Comparison of ENCODE assay signal across 8 mouse cellular contexts in genomic region chr11:119057291-119057690, GRCm38 (mm10). TPM values are rescaled to one million over a fixed set of nuclear protein-coding genes. Genes with fewer than 3 reads are reported as not detected.
A peak's percentile ranks its signal among the peaks of the same experiment; 100 is the strongest.
DNase-seq lines count a peak whose midpoint lies in the region; ATAC-seq and TF ChIP-seq lines count a peak whose summit lies in the region.

No protein-coding gene starts in this region.

- peaks cover 48% of the 10 kb centered on the region for H3K27me3 ChIP-seq in thymus, adult 2 months (ENCODE audit: control insufficient read depth, insufficient read depth, low read length)
- peaks cover 100% of the 10 kb centered on the region for H3K27me3 ChIP-seq in liver, embryonic 13.5 days

- peak overlapping the region; percentile 73 for H3K4me2 ChIP-seq in liver, embryonic 13.5 days

- DNase-seq in gastrocnemius, adult 2 months = no peak
- DNase-seq in gastrocnemius, adult 18-20 months (ENCODE audit: low spot score) = no peak
- DNase-seq in thymus, adult 2 months = no peak
- DNase-seq in thymus, postnatal 36 days = no peak
- DNase-seq in liver, embryonic 13.5 days = no peak
- DNase-seq in adrenal gland, postnatal 25 days = no peak
- no peak for DNase-seq in left cerebral cortex, adult 18-20 months (ENCODE audit: low spot score in 2 of 2)
- no peak for DNase-seq in yolk sac, embryonic 10.5 days (ENCODE audit: low spot score)

- H3K27ac ChIP-seq in gastrocnemius, adult 2 months = peak overlapping the region; percentile 80; the same call in 1 of the 2 replicates
- no peak overlapping the region for H3K27ac ChIP-seq in thymus, adult 2 months (ENCODE audit: control insufficient read depth, insufficient read depth, low read length)
- H3K27ac ChIP-seq in liver, embryonic 13.5 days = no peak overlapping the region

- 9% methylated on average over 9 of the region's 9 CpGs for WGBS in thymus, adult 2 months
- 3% methylated on average over 9 of the region's 9 CpGs for WGBS in liver, embryonic 13.5 days (ENCODE audit: insufficient replicate concordance)

- no peaks in the 10 kb centered on the region for H3K36me3 ChIP-seq in thymus, adult 2 months (ENCODE audit: control insufficient read depth, insufficient read depth, low read length)
- no peaks in the 10 kb centered on the region for H3K36me3 ChIP-seq in liver, embryonic 13.5 days

- H3K4me1 ChIP-seq in thymus, adult 2 months (replicated peaks; ENCODE audit: control insufficient read depth, insufficient read depth, low read length) = peaks cover 53% of the 10 kb centered on the region
- peaks cover 47% of the 10 kb centered on the region for H3K4me1 ChIP-seq in liver, embryonic 13.5 days (replicated peaks)

- TF ChIP-seq CTCF in gastrocnemius, adult 2 months (IDR thresholded peaks at IDR 0.05) = no peak
- TF ChIP-seq CTCF in thymus, adult 2 months (IDR thresholded peaks at IDR 0.05; ENCODE audit: borderline replicate concordance, control insufficient read depth, extremely low read depth, insufficient read depth, low read length, poor library complexity) = no peak

- no peak for TF ChIP-seq POLR2A in thymus, adult 2 months (IDR thresholded peaks at IDR 0.05; ENCODE audit: control insufficient read depth, extremely low read depth, insufficient read depth, low read length, poor library complexity)

- ATAC-seq in liver, embryonic 13.5 days (ENCODE audit: low read depth) = no peak

- intact Hi-C loops in gastrocnemius, adult 2 months (cut with DNase I) = no loop called here

- H3K9me3 ChIP-seq in liver, embryonic 13.5 days (replicated peaks) = no peaks in the 10 kb centered on the region; the same call in 1 of the 2 replicates

- H3K4me3 ChIP-seq in gastrocnemius, adult 2 months = peak overlapping the region; percentile 86
- H3K4me3 ChIP-seq in thymus, adult 2 months (ENCODE audit: control insufficient read depth, insufficient read depth, low read length) = peak overlapping the region; percentile 81
- H3K4me3 ChIP-seq in liver, embryonic 13.5 days (replicated peaks) = peak overlapping the region; percentile 58

- peak overlapping the region; percentile 70; the same call in 1 of the 2 replicates for H3K9ac ChIP-seq in liver, embryonic 13.5 days

RNA-seq across cellular contexts. Expression of gene Cbx8, which starts 16.5 kb away (rescaled TPM):
- 1 to 10 TPM; 1.5 to 1.6 TPM for total RNA-seq in gastrocnemius, adult 2 months (2021)
- total RNA-seq in gastrocnemius, adult 18-20 months (2021) = 1 to 10 TPM; 2.6 to 3.5 TPM
- polyA plus RNA-seq in thymus, adult 2 months (2012; rRNA removed) = 8.1 and 8.2 TPM in 2 replicates
- 2.4 and 2.8 TPM in 2 replicates for polyA plus RNA-seq in liver, embryonic 13.5 days (2015; fragmentation: Nextera tagmentation; extraction: Ambion mirVana)
- 9.2 and 13.0 TPM in 2 replicates for total RNA-seq in adrenal gland, postnatal 25 days (2021)
- 10 to 100 TPM in 1 of 2 experiments, 1 to 10 TPM in 1; 8.3 to 13.3 TPM for total RNA-seq in left cerebral cortex, adult 18-20 months (2021)

RNA-seq across cellular contexts. Expression of gene Cbx4, which starts 28.7 kb away (rescaled TPM):
- 1 to 10 TPM; 2.1 to 2.2 TPM for total RNA-seq in gastrocnemius, adult 2 months (2021)
- 1 to 10 TPM; 1.6 to 2.5 TPM for total RNA-seq in gastrocnemius, adult 18-20 months (2021)
- polyA plus RNA-seq in thymus, adult 2 months (2012; rRNA removed) = 54.7 and 56.8 TPM in 2 replicates
- polyA plus RNA-seq in liver, embryonic 13.5 days (2015; fragmentation: Nextera tagmentation; extraction: Ambion mirVana) = 2.0 and 2.4 TPM in 2 replicates
- 100 and 121 TPM in 2 replicates for total RNA-seq in adrenal gland, postnatal 25 days (2021)
- total RNA-seq in left cerebral cortex, adult 18-20 months (2021) = 10 to 100 TPM; 46.0 to 49.9 TPM

RNA-seq across cellular contexts. Expression of gene Cbx2, which starts 34.5 kb away (rescaled TPM):
- under 1 TPM; 0.69 to 0.95 TPM for total RNA-seq in gastrocnemius, adult 2 months (2021)
- total RNA-seq in gastrocnemius, adult 18-20 months (2021) = 1 to 10 TPM in 1 of 2 experiments, under 1 TPM in 1; 0.85 to 1.0 TPM
- 20.6 and 22.5 TPM in 2 replicates for polyA plus RNA-seq in thymus, adult 2 months (2012; rRNA removed)
- polyA plus RNA-seq in liver, embryonic 13.5 days (2015; fragmentation: Nextera tagmentation; extraction: Ambion mirVana) = 3.8 and 4.1 TPM in 2 replicates
- 8.9 and 9.8 TPM in 2 replicates for total RNA-seq in adrenal gland, postnatal 25 days (2021)
- total RNA-seq in left cerebral cortex, adult 18-20 months (2021) = 1 to 10 TPM; 1.8 to 2.2 TPM

Comparison
In these comparisons a context has a peak if more than half of its experiments do, and no peak if none do; other contexts are left out.
1. RNA of gene Cbx4, which starts 28.7 kb away (total RNA-seq): 100 to 121 TPM in adrenal gland, postnatal 25 days and 46.0 to 49.9 TPM in left cerebral cortex, adult 18-20 months; 1.6 to 2.5 TPM in gastrocnemius, adult 18-20 months and 2.1 to 2.2 TPM in gastrocnemius, adult 2 months; every median in the first group is over 10 times any median in the second.
2. Peak in every context shown above with its lines, with median percentiles within 50 percentile points of each other: H3K4me3 ChIP-seq.